Mouse (Mus musculus): ENCODE measurements around the gene Gm10570.

Gene Gm10570

GRCm38 (mm10) chr4:130273698-130274345 is 34.7 kb downstream of the Gm10570 start:
- peak; percentile 70 for DNase-seq (ENCODE audit: extremely low spot score)

DNA sequence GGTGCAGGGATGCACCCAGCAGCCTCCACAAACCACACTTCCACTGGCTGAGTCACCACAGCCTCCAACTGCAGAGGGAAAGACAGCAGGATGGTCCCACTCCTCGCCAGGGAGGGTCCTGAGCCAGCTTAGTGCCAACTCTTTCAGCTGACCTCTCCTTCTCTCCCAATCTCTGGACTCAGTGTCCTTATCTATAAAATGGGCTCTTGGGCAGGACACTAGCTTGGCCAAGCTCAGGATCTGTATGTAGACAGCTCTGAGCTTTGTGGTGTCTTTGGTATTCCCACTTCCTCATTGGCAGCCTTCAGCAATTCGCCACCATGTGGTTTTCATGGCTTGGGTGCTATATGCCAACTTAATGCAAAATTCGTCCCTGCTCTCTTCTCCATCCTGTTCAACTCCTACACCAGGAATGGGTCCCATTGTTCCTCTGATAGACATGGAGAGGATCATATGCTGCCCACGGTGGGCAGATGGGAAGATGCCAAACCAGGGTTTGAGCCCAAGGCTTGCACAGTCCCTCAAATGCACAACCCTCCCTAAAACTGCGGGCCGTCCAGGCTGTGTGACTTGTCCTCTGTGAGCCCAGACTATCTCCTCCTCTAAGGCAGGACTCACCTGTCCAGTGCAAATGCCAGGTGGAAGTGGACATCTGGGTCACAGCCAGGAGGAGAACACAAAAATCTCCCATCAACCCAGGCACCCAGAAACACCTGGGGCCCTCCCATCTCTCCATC is 37.7 kb downstream of the Gm10570 start:
- DNase-seq (ENCODE audit: extremely low spot score), result no peak

- no peak for DNase-seq (ENCODE audit: extremely low spot score)
Measured at GRCm38 (mm10) chr4:130270089-130270488, 38.4 kb downstream of the Gm10570 start.

- no peak for DNase-seq (ENCODE audit: extremely low spot score)
Measured at GRCm38 (mm10) chr4:130268736-130269135, 39.7 kb downstream of the Gm10570 start.

GRCm38 (mm10) chr4:130267069-130267468 is 41.4 kb downstream of the Gm10570 start:
- DNase-seq (ENCODE audit: extremely low spot score), result no peak

- DNase-seq (ENCODE audit: extremely low spot score), result peak; percentile 38
Measured at GRCm38 (mm10) chr4:130266601-130267000, 41.9 kb downstream of the Gm10570 start.

GRCm38 (mm10) chr4:130264698-130265349 is 43.6 kb downstream of the Gm10570 start:
- peak; percentile 77 for DNase-seq (ENCODE audit: extremely low spot score)

DNA sequence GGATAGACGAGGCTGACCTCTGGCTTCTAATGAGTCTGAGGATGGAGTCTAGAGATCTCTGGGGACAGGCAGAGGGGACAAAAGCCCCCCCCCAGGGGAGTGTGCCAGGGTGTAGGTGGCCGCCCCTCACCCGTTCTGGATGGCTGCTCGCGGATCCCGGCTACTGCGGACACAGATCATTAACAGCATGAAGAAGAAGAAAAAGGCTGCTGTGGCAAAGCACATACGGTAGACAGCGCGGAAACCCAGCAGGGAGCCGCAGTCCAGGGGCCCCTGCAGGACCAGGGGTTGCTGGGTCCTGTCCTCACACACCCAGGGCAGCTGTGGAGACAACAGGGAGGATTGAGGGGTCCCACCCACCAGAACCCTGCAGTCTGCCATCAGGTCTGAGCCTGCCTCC is 44.3 kb downstream of the Gm10570 start:
- DNase-seq (ENCODE audit: extremely low spot score), result no peak

GRCm38 (mm10) chr4:130260406-130260805 is 48.1 kb downstream of the Gm10570 start:
- DNase-seq (ENCODE audit: extremely low spot score), result no peak
